ENCODE assay signal across 27 mouse cellular contexts in the genomic region with DNA sequence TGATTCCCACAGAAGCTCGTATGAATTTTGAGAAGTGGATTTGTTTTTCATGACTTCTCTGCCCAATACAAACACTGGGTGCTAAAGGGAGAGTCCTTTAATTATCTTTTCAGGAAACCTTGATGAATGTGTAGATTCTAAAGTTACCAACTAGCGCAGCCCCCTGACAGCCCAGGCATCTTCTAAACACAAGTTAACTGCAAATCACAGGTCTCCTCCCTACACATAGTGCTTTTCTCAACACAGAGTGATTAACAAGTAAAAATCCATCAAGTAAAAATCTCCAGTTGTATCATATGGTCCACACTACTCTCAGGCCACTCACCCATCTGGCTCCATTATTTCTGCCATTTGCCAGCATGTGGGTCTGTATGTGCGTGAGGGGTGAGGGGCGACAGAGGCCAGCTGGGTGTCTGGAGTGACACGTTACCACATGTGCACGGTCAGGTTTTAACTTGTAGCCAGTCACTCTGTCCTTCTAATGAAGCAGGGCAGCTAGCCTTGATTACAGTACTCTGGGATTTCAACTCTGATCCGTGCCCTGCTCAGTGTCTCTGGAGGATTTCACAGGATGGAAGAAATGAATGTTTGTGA. TPM values are rescaled to one million over a fixed set of nuclear protein-coding genes. Genes with fewer than 3 reads are reported as not detected.
DNase-seq lines count a peak whose midpoint lies in the region; ATAC-seq lines count a peak whose summit lies in the region.
"Had no signal": no experiment of that assay in that cellular context is flagged by ENCODE, and none has a peak within 500 bp of the region (broad histone marks: within the 10 kb centered on the region; RNA-seq: fewer than 3 reads in every experiment).

No protein-coding gene starts in this region.

- no peaks in the 10 kb centered on the region for H3K9me3 ChIP-seq in hindbrain, embryonic 11.5 days (ENCODE audit: control insufficient read depth, low read length)
- H3K9me3 ChIP-seq in hindbrain, embryonic 13.5 days = no peaks in the 10 kb centered on the region
- H3K9me3 ChIP-seq in lung, embryonic 16.5 days (ENCODE audit: control insufficient read depth, low read length) = no peaks in the 10 kb centered on the region
- no peaks in the 10 kb centered on the region for H3K9me3 ChIP-seq in limb, embryonic 11.5 days (ENCODE audit: control insufficient read depth, low read length)
- H3K9me3 ChIP-seq: embryonic facial prominence, embryonic 13.5 days; heart, embryonic 15.5 days had no signal

- no peak overlapping the region for H3K4me3 ChIP-seq in hindbrain, embryonic 11.5 days (ENCODE audit: low read depth, low read length)
- H3K4me3 ChIP-seq in hindbrain, embryonic 13.5 days = no peak overlapping the region
- no peak overlapping the region for H3K4me3 ChIP-seq in lung, embryonic 16.5 days (ENCODE audit: low read length)
- H3K4me3 ChIP-seq in limb, embryonic 11.5 days (ENCODE audit: low read depth, low read length) = no peak overlapping the region
- H3K4me3 ChIP-seq: embryonic facial prominence, embryonic 13.5 days; heart, embryonic 15.5 days; layer of hippocampus, adult 2 months had no signal

- 59% methylated on average over 7 of the region's 7 CpGs for WGBS in hindbrain, embryonic 11.5 days
- WGBS in hindbrain, embryonic 13.5 days = 63% methylated on average over 7 of the region's 7 CpGs
- WGBS in lung, embryonic 16.5 days = 43% methylated on average over 7 of the region's 7 CpGs
- WGBS in limb, embryonic 11.5 days = 12% methylated on average over 7 of the region's 7 CpGs

- no peaks in the 10 kb centered on the region for H3K27me3 ChIP-seq in hindbrain, embryonic 11.5 days (ENCODE audit: control insufficient read depth, insufficient read depth, low read length)
- H3K27me3 ChIP-seq in hindbrain, embryonic 13.5 days = no peaks in the 10 kb centered on the region
- H3K27me3 ChIP-seq in lung, embryonic 16.5 days (ENCODE audit: control insufficient read depth, insufficient read depth, low read depth, low read length) = no peaks in the 10 kb centered on the region
- no peaks in the 10 kb centered on the region for H3K27me3 ChIP-seq in limb, embryonic 11.5 days (ENCODE audit: control insufficient read depth, insufficient read depth, low read length)
- H3K27me3 ChIP-seq: embryonic facial prominence, embryonic 13.5 days; heart, embryonic 15.5 days had no signal

- H3K36me3 ChIP-seq in hindbrain, embryonic 11.5 days (ENCODE audit: control insufficient read depth, insufficient read depth, low read length) = no peaks in the 10 kb centered on the region
- no peaks in the 10 kb centered on the region for H3K36me3 ChIP-seq in hindbrain, embryonic 13.5 days
- H3K36me3 ChIP-seq in lung, embryonic 16.5 days (ENCODE audit: control insufficient read depth, insufficient read depth, low read length) = no peaks in the 10 kb centered on the region
- H3K36me3 ChIP-seq in limb, embryonic 11.5 days (ENCODE audit: control insufficient read depth, insufficient read depth, low read length) = no peaks in the 10 kb centered on the region
- H3K36me3 ChIP-seq: embryonic facial prominence, embryonic 13.5 days; heart, embryonic 15.5 days had no signal

- peak; percentile 57 for ATAC-seq in hindbrain, embryonic 11.5 days (ENCODE audit: low FRiP score)
- ATAC-seq in hindbrain, embryonic 13.5 days (ENCODE audit: low FRiP score) = no peak
- ATAC-seq in lung, embryonic 16.5 days (ENCODE audit: low read depth) = peak; percentile 36; the same call in 1 of the 2 replicates
- peak; percentile 83 for ATAC-seq in limb, embryonic 11.5 days (ENCODE audit: insufficient number of reproducible peaks, low FRiP score, low TSS enrichment, low read depth)
- ATAC-seq: CD4-positive, CD25-positive, alpha-beta regulatory T cell, adult 4 months; forebrain, embryonic 14.5 days; inflammation-experienced regulatory T-cells, adult 6 months; midbrain, embryonic 16.5 days; Patski had no signal

- no peak overlapping the region for H3K4me2 ChIP-seq in hindbrain, embryonic 11.5 days (replicated peaks; ENCODE audit: low read depth, low read length)
- no peak overlapping the region for H3K4me2 ChIP-seq in hindbrain, embryonic 13.5 days
- H3K4me2 ChIP-seq in lung, embryonic 16.5 days (ENCODE audit: low read depth, low read length) = no peak overlapping the region
- no peak overlapping the region for H3K4me2 ChIP-seq in limb, embryonic 11.5 days (ENCODE audit: low read depth, severe bottlenecking)
- H3K4me2 ChIP-seq: embryonic facial prominence, embryonic 13.5 days; heart, embryonic 15.5 days had no signal

- H3K27ac ChIP-seq in hindbrain, embryonic 11.5 days (ENCODE audit: low read depth, low read length) = no peak overlapping the region
- no peak overlapping the region for H3K27ac ChIP-seq in hindbrain, embryonic 13.5 days
- no peak overlapping the region for H3K27ac ChIP-seq in lung, embryonic 16.5 days (ENCODE audit: low read length)
- H3K27ac ChIP-seq in limb, embryonic 11.5 days (replicated peaks; ENCODE audit: low read depth, low read length) = no peak overlapping the region
- H3K27ac ChIP-seq: embryonic facial prominence, embryonic 13.5 days; heart, embryonic 15.5 days; layer of hippocampus, adult 2 months had no signal

- DNase-seq in hindbrain, embryonic 11.5 days (ENCODE audit: low spot score) = no peak
- no peak for DNase-seq in lung, postnatal 36 days
- peak; percentile 11 for DNase-seq in embryo, embryonic 11.5 days (ENCODE audit: low read depth, low spot score)
- peak; percentile 74 for DNase-seq in limb, embryonic 11.5 days (ENCODE audit: low spot score)
- DNase-seq in heart, adult 11 months = no peak
- DNase-seq in right cerebral cortex, postnatal 14 days = no peak
- DNase-seq: adrenal gland, postnatal 14 days; cerebellum, adult 11 months; cerebellum, postnatal 14 days; gastrocnemius, postnatal 14 days; heart, postnatal 4 days; kidney, postnatal 10 days; liver; right cerebral cortex, adult 18-20 months; thymus, postnatal 36 days had no signal

- no peaks in the 10 kb centered on the region; the same call in 1 of the 2 replicates for H3K4me1 ChIP-seq in hindbrain, embryonic 11.5 days (replicated peaks; ENCODE audit: control insufficient read depth, insufficient read depth, low read length)
- H3K4me1 ChIP-seq in hindbrain, embryonic 13.5 days (replicated peaks) = 0 out of 2 replicates have a peak, but pooled peaks cover 4% of the 10 kb centered on the region
- no peaks in the 10 kb centered on the region for H3K4me1 ChIP-seq in lung, embryonic 16.5 days (replicated peaks; ENCODE audit: control insufficient read depth, insufficient read depth, low read length)
- peaks cover 6% of the 10 kb centered on the region; the same call in 1 of the 2 replicates for H3K4me1 ChIP-seq in limb, embryonic 11.5 days (ENCODE audit: control insufficient read depth, insufficient read depth, low read length)

- no peak overlapping the region for H3K9ac ChIP-seq in hindbrain, embryonic 11.5 days (ENCODE audit: low read depth, low read length)
- H3K9ac ChIP-seq in hindbrain, embryonic 13.5 days = no peak overlapping the region
- H3K9ac ChIP-seq in lung, embryonic 16.5 days (ENCODE audit: low read length) = no peak overlapping the region
- no peak overlapping the region for H3K9ac ChIP-seq in limb, embryonic 11.5 days (ENCODE audit: low read length)
- H3K9ac ChIP-seq: embryonic facial prominence, embryonic 13.5 days; heart, embryonic 15.5 days had no signal

RNA-seq across cellular contexts. Expression of a gene that starts 28.5 kb away (rescaled TPM):
- 0.93 and 1.5 TPM in 2 replicates for polyA plus RNA-seq in hindbrain, embryonic 11.5 days (2014; fragmentation: Nextera tagmentation; extraction: Ambion mirVana)
- 6.0 and 8.5 TPM in 2 replicates for polyA plus RNA-seq in hindbrain, embryonic 13.5 days (2015; fragmentation: Nextera tagmentation; extraction: Ambion mirVana)
- polyA plus RNA-seq in lung, embryonic 16.5 days (2015; fragmentation: Nextera tagmentation; extraction: Ambion mirVana) = not detected in 2 replicates
- not detected in 2 replicates for polyA plus RNA-seq in limb, embryonic 11.5 days (2014; fragmentation: Nextera tagmentation; extraction: Ambion mirVana)
- polyA plus RNA-seq: CD4-positive, CD25-positive, alpha-beta regulatory T cell, adult 4 months; embryonic facial prominence, embryonic 13.5 days; inflammation-experienced regulatory T-cells, adult 6 months; liver, embryonic 16.5 days; Patski; small intestine, adult 2 months had no signal

RNA-seq across cellular contexts. Expression of a gene that starts 35.0 kb away (rescaled TPM):
- 105 and 126 TPM in 2 replicates for polyA plus RNA-seq in hindbrain, embryonic 11.5 days (2014; fragmentation: Nextera tagmentation; extraction: Ambion mirVana)
- 83.6 and 86.0 TPM in 2 replicates for polyA plus RNA-seq in hindbrain, embryonic 13.5 days (2015; fragmentation: Nextera tagmentation; extraction: Ambion mirVana)
- polyA plus RNA-seq in lung, embryonic 16.5 days (2015; fragmentation: Nextera tagmentation; extraction: Ambion mirVana) = 51.8 and 53.2 TPM in 2 replicates
- polyA plus RNA-seq in limb, embryonic 11.5 days (2014; fragmentation: Nextera tagmentation; extraction: Ambion mirVana) = 63.4 and 64.6 TPM in 2 replicates

Comparison
In these comparisons a context has a peak if more than half of its experiments do, and no peak if none do; other contexts are left out.
1. DNase-seq: peak in embryo, embryonic 11.5 days (single experiment) and limb, embryonic 11.5 days (single experiment); none in hindbrain, embryonic 11.5 days (single experiment), lung, postnatal 36 days (single experiment), heart, adult 11 months (single experiment) and right cerebral cortex, postnatal 14 days (single experiment).